Mouse (Mus musculus): ENCODE data around the gene Lrch3. TPM values are rescaled to one million over a fixed set of nuclear protein-coding genes. Genes with fewer than 3 reads are reported as not detected.
"Not testable (repeated sequence)": the region's sequence is repeated elsewhere in the genome, so short reads cannot be mapped to it uniquely, and the experiment has no call there.

The Lrch3 gene
- total RNA-seq, 2 experiments from 2014 or later, result 14.1 to 16.0 TPM

DNA sequence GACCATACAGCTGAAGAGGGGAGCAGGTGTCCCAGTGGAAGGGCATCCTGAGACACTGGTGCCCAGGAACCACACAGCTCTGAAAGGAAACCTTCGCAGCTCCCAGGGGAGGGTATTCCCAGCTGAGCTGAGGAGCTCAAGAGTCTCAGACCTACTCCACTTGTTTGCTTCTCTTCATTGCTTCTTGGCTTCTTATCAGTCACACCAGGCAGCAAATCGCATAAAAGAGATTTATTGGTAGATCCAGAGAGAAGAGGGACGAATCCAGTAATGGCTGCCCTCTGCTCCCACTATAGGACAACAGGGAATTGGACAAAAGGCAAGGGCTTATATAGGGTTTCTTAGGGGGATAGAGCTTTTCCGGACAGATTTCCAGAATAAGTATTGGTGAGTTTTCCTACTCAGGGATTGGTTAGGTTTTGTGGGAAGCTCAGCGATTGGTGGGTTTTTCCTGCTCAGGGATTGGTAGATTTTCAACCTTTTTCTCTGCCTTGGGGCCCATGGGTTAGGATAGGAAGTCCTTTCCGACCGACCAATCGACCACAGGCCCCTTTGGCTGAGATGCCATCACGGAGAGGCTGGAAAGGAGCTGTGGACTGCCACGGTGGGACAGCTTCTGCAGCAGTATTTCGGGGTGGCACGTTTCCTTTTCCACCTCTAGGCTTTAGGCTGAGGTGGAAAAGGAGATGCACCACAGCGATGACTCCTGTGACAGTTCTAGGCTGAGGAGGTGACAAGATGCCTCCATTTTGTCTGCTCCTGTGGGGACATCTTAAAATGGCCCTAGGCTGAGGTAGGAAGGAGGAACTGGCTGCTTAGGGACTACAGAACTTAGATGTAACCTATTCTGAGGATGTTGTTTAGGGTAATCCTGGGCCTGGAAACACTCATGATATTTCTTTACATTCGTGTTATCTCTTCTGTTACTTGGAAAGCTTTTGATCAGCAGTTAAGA lies 34.7 kb upstream of the Lrch3 start:
- intact Hi-C loops (cut with DNase I), result loop anchor here (5.0 kb wide), 1 partner anchor 67 kb away; the partner anchor contains the start of gene Smbd1
- TF ChIP-seq CTCF (IDR thresholded peaks at IDR 0.05), result no peak
- peak overlapping the region; percentile 98 for H3K27ac ChIP-seq
- H3K4me3 ChIP-seq, result peak overlapping the region; percentile 97
- DNase-seq, result no peak

DNA sequence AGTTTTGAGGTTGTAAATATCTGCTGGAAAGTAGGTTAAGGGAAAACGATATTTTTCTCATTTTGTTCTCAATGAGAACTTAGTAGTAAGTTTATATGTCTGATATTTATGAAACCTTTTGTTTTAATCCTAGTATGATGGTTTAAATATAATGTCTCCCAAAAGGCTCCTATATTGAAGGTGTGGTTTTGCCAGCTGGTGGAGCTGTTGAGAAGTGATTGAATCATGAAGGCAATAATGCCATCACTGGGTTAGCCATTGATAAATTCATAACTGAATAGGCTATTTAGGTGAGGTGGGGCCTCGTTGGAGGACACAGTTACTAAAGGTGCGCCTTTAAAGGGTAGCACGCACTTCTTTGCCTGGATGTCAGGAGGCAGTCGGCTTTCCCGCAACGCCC lies 32.4 kb upstream of the Lrch3 start:
- Histone ChIP-seq H3K27ac (no peak overlapping the region), H3K4me3 (no peak overlapping the region)
- DNase-seq, result no peak
- intact Hi-C loops (cut with DNase I), result loop anchor here (10.0 kb wide), 1 partner anchor 187 kb away; no protein-coding TSS in a partner anchor
- TF ChIP-seq CTCF (IDR thresholded peaks at IDR 0.05), result peak; percentile 21; the same call in 1 of the 2 replicates

DNA sequence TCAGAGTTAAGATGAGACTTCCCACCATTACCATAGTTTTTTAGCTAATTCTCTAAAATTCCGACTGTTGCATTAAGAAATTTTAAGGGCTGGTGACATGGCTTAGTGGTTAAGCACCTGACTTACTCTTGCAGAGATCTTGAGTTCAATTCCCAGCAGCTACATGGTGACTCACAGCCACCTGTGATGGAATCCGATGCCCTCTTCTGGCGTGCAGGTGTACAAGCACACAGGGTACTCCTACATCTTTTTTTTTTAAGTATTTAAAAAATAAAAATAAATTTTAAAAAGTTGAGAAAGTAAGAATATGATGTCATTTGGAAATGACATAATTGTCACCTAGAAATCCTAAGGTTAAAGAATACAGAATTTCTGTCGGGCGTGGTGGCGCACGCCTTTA lies 25.9 kb upstream of the Lrch3 start:
- peak; percentile 55 for TF ChIP-seq CTCF (IDR thresholded peaks at IDR 0.05)
- DNase-seq, result no peak
- Histone ChIP-seq H3K27ac (no peak overlapping the region), H3K4me3 (no peak overlapping the region)
- intact Hi-C loops (cut with DNase I), result loop anchor here (10.0 kb wide), 1 partner anchor 193 kb away; no protein-coding TSS in a partner anchor

DNA sequence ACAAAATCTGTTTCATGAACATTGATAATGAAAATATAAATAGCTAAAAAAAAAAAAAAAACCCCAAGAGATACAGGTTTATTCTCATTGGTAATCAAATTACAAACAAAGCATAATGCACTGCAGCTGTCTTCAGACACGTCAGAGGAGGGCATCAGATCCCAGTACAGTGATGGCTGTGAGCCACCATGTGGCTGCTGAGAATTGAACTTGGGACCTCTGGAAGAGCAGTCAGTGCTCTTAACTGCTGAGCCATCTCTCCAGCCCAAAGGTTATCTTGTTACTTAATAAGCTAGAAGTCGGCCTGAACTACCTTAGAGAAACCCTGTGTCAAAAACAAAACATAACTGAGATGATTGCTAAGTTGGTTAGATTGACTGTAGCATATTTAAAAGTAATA lies 24.0 kb upstream of the Lrch3 start:
- TF ChIP-seq CTCF (IDR thresholded peaks at IDR 0.05), result no peak
- Histone ChIP-seq H3K27ac (no peak overlapping the region), H3K4me3 (no peak overlapping the region)
- DNase-seq, result no peak
- intact Hi-C loops (cut with DNase I), result loop anchor here (10.0 kb wide), 1 partner anchor 195 kb away; no protein-coding TSS in a partner anchor

DNA sequence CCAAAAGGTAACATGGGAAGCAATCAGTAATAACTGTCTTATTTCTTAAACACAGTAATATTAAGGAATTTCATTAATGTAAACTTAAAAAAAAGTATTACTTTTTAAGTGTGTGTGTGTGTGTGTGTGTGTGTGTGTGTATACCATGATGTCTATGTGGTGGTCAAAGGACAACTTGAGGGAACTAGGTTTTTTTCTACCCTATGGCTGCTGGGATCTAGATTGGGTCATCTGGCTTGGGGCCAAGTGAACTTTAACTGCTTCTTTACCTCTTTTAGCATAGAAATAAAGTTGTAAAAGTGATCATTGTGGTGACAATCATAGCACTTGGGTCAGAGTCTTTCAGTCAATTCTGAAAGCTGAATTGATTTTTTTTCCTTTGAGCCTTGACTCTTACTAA lies 17.8 kb upstream of the Lrch3 start:
- no peak for DNase-seq
- intact Hi-C loops (cut with DNase I), result no loop called here
- no peak for TF ChIP-seq CTCF (IDR thresholded peaks at IDR 0.05)
- no peak overlapping the region for H3K27ac ChIP-seq
- no peak overlapping the region for H3K4me3 ChIP-seq

DNA sequence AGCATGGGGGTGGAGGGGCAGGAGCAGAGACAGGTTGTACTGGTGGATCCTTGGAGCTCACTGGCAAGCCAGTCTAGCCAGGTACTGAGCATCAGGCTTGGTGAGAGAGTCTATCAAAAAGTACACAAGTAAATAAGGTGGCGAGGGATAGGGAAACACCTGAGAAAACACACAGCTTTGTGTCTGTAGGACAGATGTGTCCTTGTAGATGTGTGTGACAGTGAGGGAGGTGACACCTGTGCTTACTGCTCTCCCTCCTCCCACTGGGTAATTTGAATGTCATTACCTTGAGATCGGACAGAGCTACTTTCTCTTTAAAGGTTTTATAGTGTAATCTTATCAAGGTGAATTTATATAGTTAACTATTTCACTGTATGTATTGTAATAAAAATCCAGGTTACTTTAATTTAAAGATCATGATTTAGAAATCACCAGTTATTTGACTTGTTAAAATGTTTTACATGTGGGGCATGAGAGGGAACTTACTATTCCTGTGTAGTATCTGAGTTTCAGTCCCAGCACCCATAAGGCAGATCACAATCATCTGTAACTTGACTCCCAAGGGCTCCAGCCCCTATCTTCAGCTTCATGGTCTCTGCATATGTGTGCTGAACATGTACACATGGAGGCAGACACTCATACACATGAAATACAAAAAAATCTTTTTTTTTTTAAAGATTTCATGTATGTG lies 12.4 kb upstream of the Lrch3 start:
- TF ChIP-seq CTCF (IDR thresholded peaks at IDR 0.05), result no peak
- intact Hi-C loops (cut with DNase I), result no loop called here
- DNase-seq, result no peak
- Histone ChIP-seq H3K4me3 (no peak overlapping the region), H3K27ac (no peak overlapping the region)

DNA sequence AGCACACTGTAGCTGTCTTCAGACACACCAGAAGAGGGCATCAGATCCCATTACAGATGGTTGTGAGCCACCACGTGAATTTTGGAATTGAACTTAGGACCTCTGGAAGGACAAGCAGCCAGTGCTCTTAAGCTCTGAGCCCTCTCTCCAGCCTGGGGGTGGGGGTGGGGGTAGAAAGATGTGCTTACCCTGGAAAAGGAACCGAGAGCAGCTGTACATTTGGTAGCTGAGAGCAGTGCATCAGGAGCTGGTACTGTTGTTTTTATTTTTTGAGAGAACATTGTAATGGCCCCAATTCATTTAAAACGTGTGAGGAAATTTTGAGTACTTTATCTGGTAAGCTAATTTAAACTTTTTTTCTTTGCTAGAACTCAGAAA lies 11.9 kb upstream of the Lrch3 start:
- peak; percentile 27; the same call in 1 of the 2 replicates for TF ChIP-seq CTCF (IDR thresholded peaks at IDR 0.05)
- Histone ChIP-seq H3K27ac (no peak overlapping the region), H3K4me3 (no peak overlapping the region)
- DNase-seq, result no peak
- intact Hi-C loops (cut with DNase I), result no loop called here

DNA sequence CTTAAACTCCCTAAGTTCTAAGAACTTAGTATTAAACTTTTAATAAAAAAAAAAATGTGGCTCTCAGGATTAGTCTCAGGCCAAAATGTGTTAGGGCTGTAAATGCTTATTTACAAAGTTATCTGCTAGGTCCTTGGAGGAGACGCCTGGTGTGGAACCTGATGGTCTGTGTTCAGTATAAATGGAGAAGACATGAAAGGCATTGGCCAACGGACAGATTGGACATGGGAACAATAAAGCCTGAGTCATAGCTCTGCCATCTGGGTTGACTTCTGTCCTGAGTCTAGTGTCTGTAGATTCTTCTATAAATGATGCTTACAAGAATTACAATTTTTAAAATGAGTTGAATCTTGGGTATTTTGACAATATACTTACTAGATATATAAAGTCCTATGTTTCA lies 7.7 kb upstream of the Lrch3 start:
- H3K27ac ChIP-seq, result no peak overlapping the region
- intact Hi-C loops (cut with DNase I), result no loop called here
- no peak overlapping the region for H3K4me3 ChIP-seq
- DNase-seq, result no peak
- TF ChIP-seq CTCF (IDR thresholded peaks at IDR 0.05), result no peak

DNA sequence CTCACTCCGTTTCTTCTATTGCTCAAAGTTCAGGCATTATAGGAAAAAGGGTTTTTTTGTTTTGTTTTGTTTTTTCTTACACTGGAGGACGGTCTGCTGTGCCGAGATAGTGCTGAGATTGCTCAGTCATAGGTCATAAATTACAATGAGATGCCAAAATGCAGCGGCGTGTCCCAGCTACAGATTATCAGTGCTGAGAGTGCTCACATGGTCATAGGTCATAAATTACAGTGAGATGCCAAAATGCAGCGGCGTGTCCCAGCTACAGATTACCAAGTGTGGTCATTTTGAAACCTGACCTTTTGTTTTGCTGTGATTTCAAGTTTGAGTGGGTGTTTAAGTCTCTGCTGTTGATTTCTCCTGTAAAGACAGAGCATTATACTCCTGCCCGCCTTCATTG lies 7.2 kb upstream of the Lrch3 start:
- intact Hi-C loops (cut with DNase I), result no loop called here
- DNase-seq, result no peak
- TF ChIP-seq CTCF (IDR thresholded peaks at IDR 0.05), result no peak
- no peak overlapping the region for H3K27ac ChIP-seq
- no peak overlapping the region for H3K4me3 ChIP-seq

DNA sequence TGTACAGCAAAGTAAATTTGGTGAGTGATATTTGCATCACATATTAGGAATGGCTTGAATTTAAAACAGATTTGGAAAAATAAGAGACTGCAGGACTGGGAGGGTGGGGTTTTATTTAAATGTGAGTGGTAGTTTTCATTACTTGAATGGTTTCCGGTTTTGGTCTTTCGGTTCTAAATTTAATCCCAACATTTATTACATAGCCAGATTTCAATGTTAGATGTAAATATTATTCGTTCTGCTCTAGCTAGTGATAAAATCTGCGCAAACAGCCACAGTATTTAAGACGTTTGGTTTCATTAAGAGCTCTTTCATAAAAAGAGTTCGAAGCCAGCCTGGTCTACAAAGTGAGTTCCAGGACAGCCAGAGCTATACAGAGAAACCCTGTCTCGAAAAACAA lies 688 bp upstream of the Lrch3 start:
- Histone ChIP-seq H3K27ac (peak overlapping the region; percentile 98), H3K4me3 (peak overlapping the region; percentile 85)
- intact Hi-C loops (cut with DNase I), result loop anchor here (5.0 kb wide), 1 partner anchor 44 kb away; no protein-coding TSS in a partner anchor
- DNase-seq, result no peak
- TF ChIP-seq CTCF (IDR thresholded peaks at IDR 0.05), result no peak

DNA sequence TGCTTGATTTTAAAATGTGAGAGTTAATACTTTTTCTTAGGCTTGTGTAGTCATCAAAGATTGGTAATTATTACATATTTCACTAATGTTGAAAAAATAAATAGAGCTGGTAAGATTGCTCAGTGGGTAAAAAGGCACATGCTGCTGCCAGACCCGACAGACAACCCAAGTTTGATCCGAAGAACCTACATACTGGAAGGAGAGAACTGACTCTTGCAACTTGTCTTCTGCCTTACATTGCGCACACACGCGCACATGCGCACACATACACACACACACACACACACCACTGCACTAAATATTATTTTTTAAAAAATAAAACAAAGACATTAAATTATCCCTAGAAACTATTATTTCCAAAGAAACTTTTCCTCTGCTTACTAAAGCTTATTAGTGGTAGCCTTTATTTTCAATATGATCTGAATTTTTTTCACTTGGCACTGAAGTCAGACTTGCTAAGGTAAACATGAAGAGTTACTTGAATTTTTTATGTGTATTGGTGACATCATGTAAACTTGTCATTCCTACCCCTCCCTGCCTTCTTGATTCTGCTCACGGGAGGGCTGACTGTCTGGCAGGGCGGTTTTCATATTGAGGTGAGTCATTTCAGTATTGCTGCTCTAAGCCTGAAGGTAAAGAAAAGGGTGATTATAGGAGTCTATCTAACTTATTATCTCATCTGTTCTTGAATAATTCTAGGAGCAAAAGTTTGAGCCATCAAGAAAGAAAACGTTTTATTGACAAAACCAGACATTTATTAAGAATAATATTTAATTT lies 1.6 kb downstream of the Lrch3 start:
- no peak overlapping the region for H3K27ac ChIP-seq
- peak overlapping the region; percentile 85 for H3K4me3 ChIP-seq
- no peak for TF ChIP-seq CTCF (IDR thresholded peaks at IDR 0.05)
- DNase-seq, result no peak
- intact Hi-C loops (cut with DNase I), result no loop called here

DNA sequence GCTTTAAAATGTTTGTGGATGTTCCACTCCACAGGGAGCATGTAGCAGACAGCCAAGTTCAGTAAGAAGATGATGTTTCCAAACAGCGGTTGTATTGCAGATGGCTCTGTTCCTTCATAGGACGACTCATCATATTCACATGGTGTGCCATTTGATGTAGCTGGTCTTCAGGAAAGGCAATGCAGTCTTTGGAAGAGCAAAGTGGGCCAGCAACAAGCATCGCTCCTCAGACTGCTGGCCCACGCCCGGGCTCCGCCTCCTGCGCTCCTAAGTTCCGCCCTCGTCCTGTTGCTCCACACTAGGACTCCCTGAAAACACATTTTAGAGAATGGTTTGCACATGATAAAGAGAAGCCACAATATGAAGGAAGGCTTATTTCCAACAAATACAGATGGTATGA lies 12.7 kb downstream of the Lrch3 start:
- H3K27ac ChIP-seq, result peak overlapping the region; percentile 58
- H3K4me3 ChIP-seq; intact Hi-C loops (cut with DNase I): not testable (repeated sequence)
- peak; percentile 25 for DNase-seq
